Mouse (Mus musculus): ENCODE data around the gene Ubqln4.

Gene Ubqln4

DNA sequence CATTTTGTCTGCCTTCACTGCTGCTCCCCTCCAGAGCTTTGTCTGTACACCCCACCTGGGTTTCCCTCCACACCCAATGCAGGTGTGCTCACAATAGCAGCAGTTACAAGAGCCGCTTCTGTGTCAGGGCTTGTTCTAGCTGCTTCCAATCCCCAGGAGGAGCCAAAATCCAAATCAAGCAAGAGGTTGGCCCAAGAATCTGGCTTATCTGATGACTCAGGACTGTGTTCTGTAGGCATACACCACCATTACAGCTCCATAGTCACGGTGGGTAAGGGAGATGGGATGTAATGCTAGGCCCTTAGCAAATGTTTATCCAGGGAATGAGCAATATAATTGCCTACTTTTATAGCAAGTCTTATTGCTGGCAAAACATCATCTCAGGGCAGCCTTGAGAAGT, 37.2 kb upstream of the Ubqln4 start:
- Histone ChIP-seq H3K27me3 (ENCODE audit: control insufficient read depth, insufficient read depth, low read length, poor library complexity, severe bottlenecking) (no peaks in the 10 kb centered on the region), H3K36me3 (ENCODE audit: control insufficient read depth, insufficient read depth, low read length, poor library complexity, severe bottlenecking) (no peaks in the 10 kb centered on the region)
- no peak for DNase-seq (ENCODE audit: low read depth, low spot score)

DNA sequence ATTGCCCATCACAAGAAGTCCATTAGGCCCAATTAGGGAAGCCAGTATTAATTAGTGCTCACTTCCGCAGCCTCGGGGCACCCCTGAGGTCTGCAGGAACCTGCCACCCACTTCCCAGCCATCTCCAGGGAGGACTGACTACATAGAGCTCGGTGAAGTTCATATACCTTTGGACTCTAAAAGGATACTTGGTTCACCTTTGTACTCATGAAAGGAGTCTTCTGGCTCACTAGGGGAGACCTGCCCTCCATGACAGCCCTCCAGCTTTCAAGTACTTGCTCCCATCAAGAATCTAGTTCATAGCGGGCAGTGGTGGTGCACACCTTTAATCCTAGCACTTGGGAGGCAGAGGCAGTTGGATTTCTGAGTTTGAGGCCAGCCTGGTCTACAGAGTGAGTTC, 35.1 kb upstream of the Ubqln4 start:
- no peaks in the 10 kb centered on the region for H3K27me3 ChIP-seq (ENCODE audit: control insufficient read depth, insufficient read depth, low read length, poor library complexity, severe bottlenecking)
- DNase-seq (ENCODE audit: low read depth, low spot score) = no peak
- no peaks in the 10 kb centered on the region for H3K36me3 ChIP-seq (ENCODE audit: control insufficient read depth, insufficient read depth, low read length, poor library complexity, severe bottlenecking)

GRCm38 (mm10) chr3:88520078-88520477, 33.5 kb upstream of the Ubqln4 start:
- no peak for DNase-seq (ENCODE audit: low read depth, low spot score)
- Histone ChIP-seq H3K36me3 (ENCODE audit: control insufficient read depth, insufficient read depth, low read length, poor library complexity, severe bottlenecking) (no peaks in the 10 kb centered on the region), H3K27me3 (ENCODE audit: control insufficient read depth, insufficient read depth, low read length, poor library complexity, severe bottlenecking) (no peaks in the 10 kb centered on the region)

- no peaks in the 10 kb centered on the region for H3K36me3 ChIP-seq (ENCODE audit: control insufficient read depth, insufficient read depth, low read length, poor library complexity, severe bottlenecking)
- H3K27me3 ChIP-seq (ENCODE audit: control insufficient read depth, insufficient read depth, low read length, poor library complexity, severe bottlenecking) = no peaks in the 10 kb centered on the region
- no peak for DNase-seq (ENCODE audit: low read depth, low spot score)
Measured at GRCm38 (mm10) chr3:88521156-88521555, 32.4 kb upstream of the Ubqln4 start.

GRCm38 (mm10) chr3:88521803-88522331, 31.7 kb upstream of the Ubqln4 start:
- peak; percentile 92 for DNase-seq (ENCODE audit: low read depth, low spot score)
- Histone ChIP-seq H3K27me3 (ENCODE audit: control insufficient read depth, insufficient read depth, low read length, poor library complexity, severe bottlenecking) (no peaks in the 10 kb centered on the region), H3K36me3 (ENCODE audit: control insufficient read depth, insufficient read depth, low read length, poor library complexity, severe bottlenecking) (no peaks in the 10 kb centered on the region)

DNA sequence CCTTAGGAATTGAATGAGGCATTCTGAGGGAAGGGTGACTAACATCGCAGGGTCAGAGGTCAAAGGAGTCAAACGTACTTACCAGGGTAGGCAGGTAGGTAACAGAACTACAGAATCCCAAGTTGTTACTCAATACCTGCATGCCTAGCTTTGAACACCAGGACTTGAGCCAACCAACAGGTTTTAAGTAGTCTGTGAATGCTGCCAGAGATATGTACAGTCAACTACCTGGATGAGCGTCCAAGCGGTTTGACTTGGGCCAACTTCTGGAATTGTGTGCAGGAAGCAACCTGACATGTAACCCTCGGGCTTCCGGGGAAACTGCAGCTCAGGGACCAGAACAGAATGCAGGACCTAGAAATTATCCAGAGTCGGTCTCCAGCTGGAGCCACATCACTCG, 30.5 kb upstream of the Ubqln4 start:
- Histone ChIP-seq H3K36me3 (ENCODE audit: control insufficient read depth, insufficient read depth, low read length, poor library complexity, severe bottlenecking) (no peaks in the 10 kb centered on the region), H3K27me3 (ENCODE audit: control insufficient read depth, insufficient read depth, low read length, poor library complexity, severe bottlenecking) (no peaks in the 10 kb centered on the region)
- DNase-seq (ENCODE audit: low read depth, low spot score) = no peak

GRCm38 (mm10) chr3:88525021-88525420, 28.5 kb upstream of the Ubqln4 start:
- no peaks in the 10 kb centered on the region for H3K36me3 ChIP-seq (ENCODE audit: control insufficient read depth, insufficient read depth, low read length, poor library complexity, severe bottlenecking)
- no peaks in the 10 kb centered on the region for H3K27me3 ChIP-seq (ENCODE audit: control insufficient read depth, insufficient read depth, low read length, poor library complexity, severe bottlenecking)
- DNase-seq (ENCODE audit: low read depth, low spot score) = no peak

DNA sequence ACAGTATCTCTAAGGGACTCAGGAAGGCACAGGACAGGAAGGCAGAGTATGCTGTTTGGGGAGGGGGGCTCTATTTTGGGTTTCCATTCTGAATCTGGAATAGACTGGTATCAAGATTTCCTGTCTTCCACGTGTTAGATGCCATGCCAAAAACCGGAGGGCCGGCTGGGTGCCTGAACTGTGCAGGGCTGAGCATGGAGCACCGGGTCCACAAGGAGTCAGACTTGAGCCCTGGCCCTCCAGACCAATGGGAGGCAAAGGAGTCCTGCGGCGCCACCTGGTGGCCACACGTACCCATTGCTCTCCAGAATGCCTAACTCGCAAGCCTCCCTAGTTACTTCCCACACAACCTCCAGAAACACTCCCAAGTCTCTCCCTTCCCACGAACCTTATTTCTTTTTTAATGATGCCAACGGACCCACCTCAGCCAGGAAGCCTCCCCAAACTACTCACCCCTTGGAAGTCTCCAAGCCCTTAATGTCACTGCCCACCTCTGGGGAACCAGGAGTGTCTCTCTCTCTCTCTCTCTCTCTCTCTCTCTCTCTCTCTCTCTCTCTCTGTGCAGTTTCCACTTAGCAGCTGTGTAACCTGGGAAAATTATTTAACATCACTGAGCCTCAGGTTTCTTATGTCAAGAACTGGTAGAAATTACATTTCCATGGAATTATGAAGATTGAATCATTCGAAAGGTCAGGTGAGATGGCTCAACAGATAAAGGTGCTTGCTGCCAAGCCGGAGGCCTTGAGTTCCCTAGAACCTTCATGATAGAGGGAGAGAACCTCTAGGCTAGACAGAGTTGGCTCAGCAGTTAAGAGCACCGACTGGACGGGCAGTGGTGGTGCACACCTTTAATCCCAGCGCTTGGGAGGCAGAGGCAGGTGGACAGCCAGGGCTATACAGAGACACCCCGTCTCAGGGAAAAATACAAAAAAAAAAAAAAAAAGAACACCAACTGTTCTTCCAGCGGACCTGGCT, 27.1 kb upstream of the Ubqln4 start:
- no peaks in the 10 kb centered on the region for H3K27me3 ChIP-seq (ENCODE audit: control insufficient read depth, insufficient read depth, low read length, poor library complexity, severe bottlenecking)
- no peaks in the 10 kb centered on the region for H3K36me3 ChIP-seq (ENCODE audit: control insufficient read depth, insufficient read depth, low read length, poor library complexity, severe bottlenecking)
- DNase-seq (ENCODE audit: low read depth, low spot score) = peak; percentile 95

DNA sequence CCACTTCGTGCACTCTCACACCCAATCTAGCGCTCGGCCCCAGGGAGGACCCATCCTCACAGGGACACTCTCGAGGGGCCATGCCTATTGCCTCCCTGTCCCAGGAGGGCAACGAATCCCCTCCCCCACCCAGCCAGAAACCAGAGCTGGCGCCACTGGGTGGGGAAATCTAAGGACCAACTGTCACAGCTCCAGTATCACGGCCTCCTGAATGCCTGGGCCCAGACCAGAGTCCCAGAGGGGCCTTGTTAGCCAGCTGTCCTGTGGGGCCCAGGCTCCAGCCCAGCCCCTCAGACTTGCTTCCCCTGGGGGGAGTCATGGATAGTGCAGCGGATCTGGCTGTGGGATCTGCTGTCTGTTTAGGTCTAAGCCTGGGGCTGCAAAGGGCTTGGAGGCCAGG, 26.0 kb upstream of the Ubqln4 start:
- Histone ChIP-seq H3K36me3 (ENCODE audit: control insufficient read depth, insufficient read depth, low read length, poor library complexity, severe bottlenecking) (no peaks in the 10 kb centered on the region), H3K27me3 (ENCODE audit: control insufficient read depth, insufficient read depth, low read length, poor library complexity, severe bottlenecking) (0 out of 2 replicates have a peak, but pooled peaks cover 2% of the 10 kb centered on the region)
- no peak for DNase-seq (ENCODE audit: low read depth, low spot score)

- no peaks in the 10 kb centered on the region for H3K36me3 ChIP-seq (ENCODE audit: control insufficient read depth, insufficient read depth, low read length, poor library complexity, severe bottlenecking)
- H3K27me3 ChIP-seq (ENCODE audit: control insufficient read depth, insufficient read depth, low read length, poor library complexity, severe bottlenecking) = 0 out of 2 replicates have a peak, but pooled peaks cover 2% of the 10 kb centered on the region
- DNase-seq (ENCODE audit: low read depth, low spot score) = no peak
Measured at GRCm38 (mm10) chr3:88528646-88529045, 24.9 kb upstream of the Ubqln4 start.

DNA sequence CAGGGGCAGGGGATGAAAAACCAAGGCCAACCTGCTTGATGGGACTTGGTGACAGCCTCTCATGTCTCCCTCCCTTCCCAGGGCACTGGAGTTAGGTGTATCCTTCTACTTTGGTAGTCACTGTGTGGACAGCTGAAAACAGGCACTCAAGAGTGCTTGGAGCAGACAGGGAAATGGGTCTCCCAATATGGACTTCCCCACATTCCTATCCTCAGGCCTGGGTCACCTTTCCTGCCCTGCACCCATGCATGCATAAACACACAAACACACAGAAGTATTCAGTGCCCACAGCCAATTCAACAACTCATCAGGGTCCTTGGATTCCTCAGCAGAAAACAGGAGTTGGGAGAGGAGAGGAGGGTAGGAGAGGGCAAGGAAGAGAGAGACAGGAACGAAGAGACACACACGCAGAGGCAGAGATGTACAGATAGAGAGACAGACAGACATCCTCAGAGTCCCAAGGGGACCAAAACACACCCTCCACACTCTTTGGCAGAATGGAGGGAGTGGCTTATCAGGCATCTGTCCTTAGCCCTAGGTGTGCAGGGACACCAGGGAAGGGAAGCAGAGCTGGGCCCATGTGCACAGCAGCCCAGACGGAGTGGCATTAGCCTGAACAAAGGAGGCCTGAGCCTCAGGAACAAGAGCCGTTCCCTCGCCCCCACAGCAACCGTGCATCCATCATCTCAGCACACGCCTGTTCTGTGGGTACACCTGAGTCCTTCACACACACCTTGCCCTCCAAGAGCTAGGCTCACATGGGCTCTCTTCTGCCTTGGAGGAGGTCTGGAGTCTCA, 24.2 kb upstream of the Ubqln4 start:
- DNase-seq (ENCODE audit: low read depth, low spot score) = no peak
- 0 out of 2 replicates have a peak, but pooled peaks cover 2% of the 10 kb centered on the region for H3K27me3 ChIP-seq (ENCODE audit: control insufficient read depth, insufficient read depth, low read length, poor library complexity, severe bottlenecking)
- H3K36me3 ChIP-seq (ENCODE audit: control insufficient read depth, insufficient read depth, low read length, poor library complexity, severe bottlenecking) = no peaks in the 10 kb centered on the region

DNA sequence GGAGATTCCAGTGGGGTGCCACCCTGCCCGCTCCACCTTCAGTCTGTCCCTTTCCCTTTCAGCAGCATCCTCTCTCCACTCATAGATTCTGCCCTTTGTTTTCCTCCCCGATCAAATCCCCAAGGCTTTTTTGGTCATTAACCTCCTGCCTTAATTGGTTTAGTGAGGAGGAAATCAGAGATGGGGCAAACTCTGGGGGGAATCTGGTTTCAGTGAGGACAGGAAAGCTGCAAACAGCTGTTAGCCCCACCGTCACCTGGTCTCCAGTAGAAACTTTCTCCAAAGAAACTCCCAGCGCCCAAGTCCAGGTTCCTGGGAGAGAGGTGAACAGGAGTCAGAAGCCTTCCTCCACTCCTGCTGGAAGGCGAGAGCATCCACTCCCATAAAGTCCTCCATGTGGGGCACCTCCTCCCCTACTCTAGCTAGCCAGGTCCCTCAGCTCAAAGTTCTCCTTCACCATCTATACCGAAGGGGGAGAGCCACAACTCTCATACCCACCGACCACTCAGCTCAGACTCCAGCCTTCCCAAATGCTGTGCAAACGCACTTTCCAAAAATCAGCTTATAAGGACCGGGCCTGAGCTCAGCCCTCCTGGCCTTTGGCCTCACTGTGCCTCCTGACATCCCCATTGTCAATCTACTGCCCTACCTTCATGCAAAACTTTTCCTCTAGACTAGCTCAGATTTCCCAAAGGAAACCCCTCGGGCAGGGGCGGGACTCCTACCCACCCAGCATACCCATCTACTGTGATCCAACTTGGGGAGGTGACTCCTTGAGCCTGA, 23.3 kb upstream of the Ubqln4 start:
- DNase-seq (ENCODE audit: low read depth, low spot score) = no peak
- no peaks in the 10 kb centered on the region for H3K36me3 ChIP-seq (ENCODE audit: control insufficient read depth, insufficient read depth, low read length, poor library complexity, severe bottlenecking)
- H3K27me3 ChIP-seq (ENCODE audit: control insufficient read depth, insufficient read depth, low read length, poor library complexity, severe bottlenecking) = 0 out of 2 replicates have a peak, but pooled peaks cover 2% of the 10 kb centered on the region

GRCm38 (mm10) chr3:88531348-88532298, 21.9 kb upstream of the Ubqln4 start:
- peak; percentile 75 for DNase-seq (ENCODE audit: low read depth, low spot score)
- Histone ChIP-seq H3K36me3 (ENCODE audit: control insufficient read depth, insufficient read depth, low read length, poor library complexity, severe bottlenecking) (no peaks in the 10 kb centered on the region), H3K27me3 (ENCODE audit: control insufficient read depth, insufficient read depth, low read length, poor library complexity, severe bottlenecking) (0 out of 2 replicates have a peak, but pooled peaks cover 2% of the 10 kb centered on the region)
